Comparison of ENCODE assay signal across 23 mouse cellular contexts in genomic region chr4:140831808-140832207, GRCm38 (mm10). TPM values are rescaled to one million over a fixed set of nuclear protein-coding genes. Genes with fewer than 3 reads are reported as not detected.
"Had no signal": no experiment of that assay in that cellular context is flagged by ENCODE, and none has a peak within 500 bp of the region (broad histone marks: within the 10 kb centered on the region; RNA-seq: fewer than 3 reads in every experiment).

No protein-coding gene starts in this region.

- H3K4me2 ChIP-seq: lung, embryonic 14.5 days; midbrain, embryonic 12.5 days; neural tube, embryonic 13.5 days; neural tube, embryonic 15.5 days had no signal

- H3K9me3 ChIP-seq: midbrain, embryonic 10.5 days; midbrain, embryonic 12.5 days; neural tube, embryonic 13.5 days; neural tube, embryonic 15.5 days had no signal

- DNase-seq: lung, adult 18-20 months; lung, embryonic 14.5 days; lung, postnatal 10 days; lung, postnatal 4 days; midbrain, embryonic 14.5 days; retina, postnatal 1 day; right cerebral cortex, adult 18-20 months; right cerebral cortex, postnatal 25 days; right cerebral cortex, postnatal 4 days; spleen, adult 18-20 months; thymus, adult 18-20 months; thymus, postnatal 14 days; thymus, postnatal 36 days had no signal

- H3K4me3 ChIP-seq: midbrain, embryonic 10.5 days; midbrain, embryonic 12.5 days; myocyte; neural tube, embryonic 13.5 days; neural tube, embryonic 15.5 days had no signal

- H3K9ac ChIP-seq: lung, embryonic 14.5 days; midbrain, embryonic 12.5 days; neural tube, embryonic 13.5 days; neural tube, embryonic 15.5 days had no signal

- H3K27ac ChIP-seq: midbrain, embryonic 10.5 days; midbrain, embryonic 12.5 days; neural tube, embryonic 13.5 days; neural tube, embryonic 15.5 days had no signal

- ATAC-seq: midbrain, embryonic 16.5 days had no signal

- H3K36me3 ChIP-seq: midbrain, embryonic 10.5 days; midbrain, embryonic 12.5 days; neural tube, embryonic 13.5 days; neural tube, embryonic 15.5 days had no signal

RNA-seq across cellular contexts. Expression of gene Padi1, which starts 13.8 kb away (rescaled TPM):
- total RNA-seq: megakaryocyte, adult 5-6 weeks had no signal
- polyA plus RNA-seq: neural tube, embryonic 11.5 days; small intestine, adult 2 months had no signal

RNA-seq across cellular contexts. Expression of gene Padi3, which starts 21.4 kb away (rescaled TPM):
- polyA plus RNA-seq: midbrain, embryonic 14.5 days; midbrain, embryonic 16.5 days; neural tube, embryonic 11.5 days; neural tube, embryonic 13.5 days; neural tube, embryonic 15.5 days; small intestine, adult 2 months; stomach, embryonic 14.5 days had no signal
